Mouse (Mus musculus) CH12.LX (cell line): ENCODE results near the gene Tob1.

Experiments used
- BHLHE40 ChIP-seq: IDR thresholded peaks from 2 replicates; pipeline ENCODE4 v1.6.1; 2011; ENCODE audit warnings: mild to moderate bottlenecking, low read depth, low read length, improper control_type of control experiment
- CTCF ChIP-seq, 2 experiments: IDR thresholded peaks in 1 of 2; conservative IDR thresholded peaks in 1 of 2; 2 replicates each; pipeline ENCODE4 v1.5.1; 2011 to 2012; ENCODE audit warnings: low read depth in 2 of 2, low read length in 2 of 2, improper control_type of control experiment in 1 of 2, inconsistent platforms in 1 of 2, mild to moderate bottlenecking in 1 of 2, moderate library complexity in 1 of 2
- ELF1 ChIP-seq: IDR thresholded peaks from 2 replicates; pipeline ENCODE4 v1.6.1; 2014; ENCODE audit warnings: low read depth, mild to moderate bottlenecking, inconsistent platforms, low read length, improper control_type of control experiment
- EP300 ChIP-seq: IDR thresholded peaks from 2 replicates; pipeline ENCODE4 v1.6.1; 2011; ENCODE audit warnings: low read length, improper control_type of control experiment
- GABPA ChIP-seq: IDR thresholded peaks from 2 replicates; pipeline ENCODE4 v1.6.1; 2012; ENCODE audit warnings: low read depth, low read length, improper control_type of control experiment, inconsistent platforms; ENCODE audit not compliant: insufficient replicate concordance
- MXI1 ChIP-seq: IDR thresholded peaks from 2 replicates; pipeline ENCODE4 v1.6.1; 2011; ENCODE audit warnings: mild to moderate bottlenecking, low read depth, low read length, improper control_type of control experiment
- MYC ChIP-seq: IDR thresholded peaks from 2 replicates; pipeline ENCODE4 v1.6.1; 2011; ENCODE audit warnings: low read depth, mild to moderate bottlenecking, improper control_type of control experiment, low read length
- PAX5 ChIP-seq: IDR thresholded peaks from 2 replicates; pipeline ENCODE4 v1.6.1; 2012; ENCODE audit warnings: low read length, inconsistent platforms, mixed read lengths
- POLR2A ChIP-seq: IDR thresholded peaks from 2 replicates; pipeline ENCODE4 v1.6.1; 2011; ENCODE audit warnings: low read depth, mild to moderate bottlenecking, improper control_type of control experiment, low read length
- POLR2AphosphoS2 ChIP-seq: IDR thresholded peaks from 2 replicates; pipeline ENCODE4 v1.6.1; 2011; ENCODE audit warnings: low read depth, low read length, improper control_type of control experiment
- RCOR1 ChIP-seq: conservative IDR thresholded peaks from 2 replicates; pipeline ENCODE4 v1.6.1; 2012; ENCODE audit warnings: low read depth, mild to moderate bottlenecking, inconsistent platforms, low read length, improper control_type of control experiment
- SMC3 ChIP-seq: IDR thresholded peaks from 2 replicates; pipeline ENCODE4 v1.6.1; 2011; ENCODE audit warnings: low read depth, low read length, improper control_type of control experiment
- TCF12 ChIP-seq: IDR thresholded peaks from 2 replicates; pipeline ENCODE4 v1.6.1; 2014; ENCODE audit warnings: low read depth, mild to moderate bottlenecking, inconsistent platforms, low read length, improper control_type of control experiment
- ZC3H11A ChIP-seq: IDR thresholded peaks from 2 replicates; pipeline ENCODE4 v1.6.1; 2012; ENCODE audit warnings: low read depth, mild to moderate bottlenecking, inconsistent platforms, low read length, improper control_type of control experiment

- no peak for TF ChIP-seq CTCF (conservative IDR thresholded peaks at IDR 0.05 in 1 of 2, IDR thresholded peaks at IDR 0.05 in 1 of 2; ENCODE audit: low read depth in 2 of 2, low read length in 2 of 2)
- TF ChIP-seq MYC: no peak
- no peak for TF ChIP-seq EP300
- no peak for TF ChIP-seq TCF12
- no peak for TF ChIP-seq ZC3H11A
- TF ChIP-seq BHLHE40: no peak
- no peak for TF ChIP-seq SMC3
- no peak for TF ChIP-seq POLR2A
- TF ChIP-seq POLR2AphosphoS2: no peak
- no peak for TF ChIP-seq RCOR1
- TF ChIP-seq MXI1: no peak
- no peak for TF ChIP-seq GABPA
- no peak for TF ChIP-seq ELF1
- TF ChIP-seq PAX5: no peak
These were observed 4.7 kb upstream of the Tob1 start for GRCm38 (mm10) chr11:94206398-94207114.
